Mouse (Mus musculus) left cerebral cortex, postnatal 14 days (tissue): ENCODE data around the gene Prok2. TPM values are rescaled to one million over a fixed set of nuclear protein-coding genes. Genes with fewer than 3 reads are reported as not detected.

ENCODE experiments used
- total RNA-seq, 2 experiments: library from RNA; stranded (reverse); gene quantifications; 2 replicates each; pipeline ENCODE4 v1.2.3; 2021

Prok2 gene
- total RNA-seq, 2 experiments from 2014 or later = 1.0 to 1.4 TPM

Other genes starting within 250 kb of the Prok2 start
- gene Foxp1, start 203.7 kb downstream of the Prok2 start, total RNA-seq = 100 to 1,000 TPM; 137 to 149 TPM
- 10 to 100 TPM; 14.1 to 14.2 TPM for gene Eif4e3, start 59.6 kb downstream of the Prok2 start, total RNA-seq
- 1 to 10 TPM; 5.3 to 6.3 TPM for gene Gm20696, start 59.6 kb downstream of the Prok2 start, total RNA-seq
- gene Gpr27, start 33.7 kb downstream of the Prok2 start, total RNA-seq = 10 to 100 TPM; 48.0 to 48.6 TPM